Mouse (Mus musculus) 3T3-L1 (cell line): ENCODE results near the gene Setd5.

Source experiments
- DNase-seq: peaks from one replicate; pipeline ENCODE4 v3.0.0-alpha.2; 2015; ENCODE audit warnings: low read depth, low spot score

Gene Setd5

GRCm38 (mm10) chr6:113133360-113133759 lies 56.2 kb downstream of the Setd5 start:
- DNase-seq = peak; percentile 82

GRCm38 (mm10) chr6:113141389-113142094 lies 64.4 kb downstream of the Setd5 start:
- DNase-seq = no peak

- DNase-seq = no peak
Measured at GRCm38 (mm10) chr6:113144764-113145163, 67.6 kb downstream of the Setd5 start.

- no peak for DNase-seq
Measured at GRCm38 (mm10) chr6:113145249-113145648, 68.1 kb downstream of the Setd5 start.

GRCm38 (mm10) chr6:113154071-113154470 lies 76.9 kb downstream of the Setd5 start:
- no peak for DNase-seq

GRCm38 (mm10) chr6:113154886-113155285 lies 77.7 kb downstream of the Setd5 start:
- no peak for DNase-seq

- DNase-seq = no peak
Measured at GRCm38 (mm10) chr6:113156064-113156463, 78.9 kb downstream of the Setd5 start.

GRCm38 (mm10) chr6:113160106-113160505 lies 82.9 kb downstream of the Setd5 start:
- DNase-seq = no peak

- no peak for DNase-seq
Measured at GRCm38 (mm10) chr6:113161982-113162381, 84.8 kb downstream of the Setd5 start.

GRCm38 (mm10) chr6:113163513-113163912 lies 86.3 kb downstream of the Setd5 start:
- DNase-seq = no peak

- peak; percentile 100 for DNase-seq
Measured at GRCm38 (mm10) chr6:113166661-113167251, 89.6 kb downstream of the Setd5 start.

- DNase-seq = no peak
Measured at GRCm38 (mm10) chr6:113168316-113168975, 91.3 kb downstream of the Setd5 start.

GRCm38 (mm10) chr6:113169852-113170251 lies 92.7 kb downstream of the Setd5 start:
- DNase-seq = no peak

- no peak for DNase-seq
Measured at GRCm38 (mm10) chr6:113170651-113171050, 93.5 kb downstream of the Setd5 start.

- DNase-seq = no peak
Measured at GRCm38 (mm10) chr6:113172011-113172410, 94.8 kb downstream of the Setd5 start.

- DNase-seq = peak; percentile 89
Measured at GRCm38 (mm10) chr6:113172568-113172967, 95.4 kb downstream of the Setd5 start.

GRCm38 (mm10) chr6:113175469-113175868 lies 98.3 kb downstream of the Setd5 start:
- DNase-seq = no peak

GRCm38 (mm10) chr6:113176613-113177012 lies 99.4 kb downstream of the Setd5 start:
- no peak for DNase-seq

GRCm38 (mm10) chr6:113178286-113179194 lies 101.4 kb downstream of the Setd5 start:
- no peak for DNase-seq

GRCm38 (mm10) chr6:113179195-113179733 lies 102.1 kb downstream of the Setd5 start:
- no peak for DNase-seq

GRCm38 (mm10) chr6:113184163-113184562 lies 107.0 kb downstream of the Setd5 start:
- DNase-seq = no peak
